Mouse (Mus musculus): ENCODE measurements at regions not wholly inside any gene's neighbourhood (a gene's known extent, or its start where the extent isn't known, plus 50 kb on each side); places are given as distances from the start of the nearest gene placed in this dataset.

- no peak for ATAC-seq
- WGBS = 94% methylated on average over 12 of the region's 12 CpGs
- Histone ChIP-seq H3K9me3 (ENCODE audit: control insufficient read depth, low read length) (no peaks in the 10 kb centered on the region), H3K4me2 (ENCODE audit: low read length) (no peak overlapping the region), H3K9ac (ENCODE audit: low read depth, low read length) (no peak overlapping the region), H3K27me3 (replicated peaks; ENCODE audit: control insufficient read depth, insufficient read depth, low read length) (no peaks in the 10 kb centered on the region), H3K27ac (ENCODE audit: low read depth, low read length) (no peak overlapping the region), H3K4me1 (ENCODE audit: control insufficient read depth, insufficient read depth, low read depth, low read length) (no peaks in the 10 kb centered on the region), H3K4me3 (ENCODE audit: low read length) (no peak overlapping the region), H3K36me3 (ENCODE audit: control insufficient read depth, insufficient read depth, low read length) (no peaks in the 10 kb centered on the region)
Measured at GRCm38 (mm10) chr2:148160997-148161396, 114.2 kb upstream of the Foxa2 start.

GRCm38 (mm10) chr2:148161966-148162365 is 115.2 kb upstream of the Foxa2 start:
- Histone ChIP-seq H3K4me2 (ENCODE audit: low read length) (no peak overlapping the region), H3K4me1 (ENCODE audit: control insufficient read depth, insufficient read depth, low read depth, low read length) (no peaks in the 10 kb centered on the region), H3K27ac (ENCODE audit: low read depth, low read length) (no peak overlapping the region), H3K9ac (ENCODE audit: low read depth, low read length) (no peak overlapping the region), H3K27me3 (replicated peaks; ENCODE audit: control insufficient read depth, insufficient read depth, low read length) (no peaks in the 10 kb centered on the region), H3K4me3 (ENCODE audit: low read length) (no peak overlapping the region), H3K36me3 (ENCODE audit: control insufficient read depth, insufficient read depth, low read length) (no peaks in the 10 kb centered on the region), H3K9me3 (ENCODE audit: control insufficient read depth, low read length) (no peaks in the 10 kb centered on the region)
- no peak for ATAC-seq
- WGBS = 50% methylated on average over 1 of the region's 1 CpGs

- Histone ChIP-seq H3K4me2 (ENCODE audit: low read length) (no peak overlapping the region), H3K9ac (ENCODE audit: low read depth, low read length) (no peak overlapping the region), H3K9me3 (ENCODE audit: control insufficient read depth, low read length) (no peaks in the 10 kb centered on the region), H3K27ac (ENCODE audit: low read depth, low read length) (no peak overlapping the region), H3K4me1 (ENCODE audit: control insufficient read depth, insufficient read depth, low read depth, low read length) (no peaks in the 10 kb centered on the region), H3K4me3 (ENCODE audit: low read length) (no peak overlapping the region), H3K36me3 (ENCODE audit: control insufficient read depth, insufficient read depth, low read length) (no peaks in the 10 kb centered on the region), H3K27me3 (replicated peaks; ENCODE audit: control insufficient read depth, insufficient read depth, low read length) (no peaks in the 10 kb centered on the region)
- WGBS = 84% methylated on average over 1 of the region's 1 CpGs
- ATAC-seq = peak; percentile 34; the same call in 1 of the 2 replicates
Measured at GRCm38 (mm10) chr2:148162562-148162961, 115.8 kb upstream of the Foxa2 start.

- Histone ChIP-seq H3K9me3 (ENCODE audit: control insufficient read depth, low read length) (no peaks in the 10 kb centered on the region), H3K27me3 (replicated peaks; ENCODE audit: control insufficient read depth, insufficient read depth, low read length) (no peaks in the 10 kb centered on the region), H3K27ac (ENCODE audit: low read depth, low read length) (no peak overlapping the region), H3K36me3 (ENCODE audit: control insufficient read depth, insufficient read depth, low read length) (no peaks in the 10 kb centered on the region), H3K4me1 (ENCODE audit: control insufficient read depth, insufficient read depth, low read depth, low read length) (no peaks in the 10 kb centered on the region), H3K4me2 (ENCODE audit: low read length) (no peak overlapping the region), H3K9ac (ENCODE audit: low read depth, low read length) (no peak overlapping the region), H3K4me3 (ENCODE audit: low read length) (no peak overlapping the region)
- 88% methylated on average over 4 of the region's 4 CpGs for WGBS
- no peak for ATAC-seq
Measured at GRCm38 (mm10) chr2:148171113-148171512, 124.3 kb upstream of the Foxa2 start.

GRCm38 (mm10) chr2:148171699-148172098 is 124.9 kb upstream of the Foxa2 start:
- ATAC-seq = no peak
- no peaks in the 10 kb centered on the region for H3K27me3 ChIP-seq (replicated peaks; ENCODE audit: control insufficient read depth, insufficient read depth, low read length)
- H3K9me3 ChIP-seq (ENCODE audit: control insufficient read depth, low read length) = no peaks in the 10 kb centered on the region
- H3K36me3 ChIP-seq (ENCODE audit: control insufficient read depth, insufficient read depth, low read length) = no peaks in the 10 kb centered on the region
- no peak overlapping the region for H3K27ac ChIP-seq (ENCODE audit: low read depth, low read length)
- H3K4me3 ChIP-seq (ENCODE audit: low read length) = no peak overlapping the region
- H3K9ac ChIP-seq (ENCODE audit: low read depth, low read length) = no peak overlapping the region
- H3K4me2 ChIP-seq (ENCODE audit: low read length) = no peak overlapping the region
- no peaks in the 10 kb centered on the region for H3K4me1 ChIP-seq (ENCODE audit: control insufficient read depth, insufficient read depth, low read depth, low read length)
- 53% methylated on average over 1 of the region's 1 CpGs for WGBS

- Histone ChIP-seq H3K27me3 (replicated peaks; ENCODE audit: control insufficient read depth, insufficient read depth, low read length) (no peaks in the 10 kb centered on the region), H3K4me1 (ENCODE audit: control insufficient read depth, insufficient read depth, low read depth, low read length) (no peaks in the 10 kb centered on the region), H3K9me3 (ENCODE audit: control insufficient read depth, low read length) (no peaks in the 10 kb centered on the region), H3K27ac (ENCODE audit: low read depth, low read length) (no peak overlapping the region), H3K4me2 (ENCODE audit: low read length) (no peak overlapping the region), H3K9ac (ENCODE audit: low read depth, low read length) (no peak overlapping the region), H3K36me3 (ENCODE audit: control insufficient read depth, insufficient read depth, low read length) (no peaks in the 10 kb centered on the region), H3K4me3 (ENCODE audit: low read length) (no peak overlapping the region)
- WGBS = 78% methylated on average over 8 of the region's 8 CpGs
- peak; percentile 61 for ATAC-seq
Measured at GRCm38 (mm10) chr2:148175251-148175927, 128.6 kb upstream of the Foxa2 start.

- H3K9ac ChIP-seq (ENCODE audit: low read depth, low read length) = no peak overlapping the region
- H3K9me3 ChIP-seq (ENCODE audit: control insufficient read depth, low read length) = no peaks in the 10 kb centered on the region
- H3K27ac ChIP-seq (ENCODE audit: low read depth, low read length) = no peak overlapping the region
- no peak overlapping the region for H3K4me2 ChIP-seq (ENCODE audit: low read length)
- no peaks in the 10 kb centered on the region for H3K36me3 ChIP-seq (ENCODE audit: control insufficient read depth, insufficient read depth, low read length)
- no peak for ATAC-seq
- H3K27me3 ChIP-seq (replicated peaks; ENCODE audit: control insufficient read depth, insufficient read depth, low read length) = no peaks in the 10 kb centered on the region
- no peaks in the 10 kb centered on the region for H3K4me1 ChIP-seq (ENCODE audit: control insufficient read depth, insufficient read depth, low read depth, low read length)
- WGBS = 93% methylated on average over 2 of the region's 2 CpGs
- H3K4me3 ChIP-seq (ENCODE audit: low read length) = no peak overlapping the region
Measured at GRCm38 (mm10) chr2:148180245-148180644, 133.5 kb upstream of the Foxa2 start.

- Histone ChIP-seq H3K27ac (ENCODE audit: low read depth, low read length) (no peak overlapping the region), H3K36me3 (ENCODE audit: control insufficient read depth, insufficient read depth, low read length) (no peaks in the 10 kb centered on the region), H3K4me3 (ENCODE audit: low read length) (no peak overlapping the region), H3K9me3 (ENCODE audit: control insufficient read depth, low read length) (no peaks in the 10 kb centered on the region), H3K9ac (ENCODE audit: low read depth, low read length) (no peak overlapping the region), H3K4me2 (ENCODE audit: low read length) (no peak overlapping the region), H3K27me3 (replicated peaks; ENCODE audit: control insufficient read depth, insufficient read depth, low read length) (no peaks in the 10 kb centered on the region), H3K4me1 (ENCODE audit: control insufficient read depth, insufficient read depth, low read depth, low read length) (no peaks in the 10 kb centered on the region)
- 91% methylated on average over 2 of the region's 2 CpGs for WGBS
- no peak for ATAC-seq
Measured at GRCm38 (mm10) chr2:148181518-148181917, 134.7 kb upstream of the Foxa2 start.

- no peak overlapping the region for H3K27ac ChIP-seq (ENCODE audit: low read depth, low read length)
- H3K27me3 ChIP-seq (replicated peaks; ENCODE audit: control insufficient read depth, insufficient read depth, low read length) = no peaks in the 10 kb centered on the region
- no peaks in the 10 kb centered on the region for H3K9me3 ChIP-seq (ENCODE audit: control insufficient read depth, low read length)
- H3K4me2 ChIP-seq (ENCODE audit: low read length) = no peak overlapping the region
- H3K4me3 ChIP-seq (ENCODE audit: low read length) = no peak overlapping the region
- ATAC-seq = no peak
- 78% methylated on average over 3 of the region's 3 CpGs for WGBS
- no peaks in the 10 kb centered on the region for H3K4me1 ChIP-seq (ENCODE audit: control insufficient read depth, insufficient read depth, low read depth, low read length)
- H3K9ac ChIP-seq (ENCODE audit: low read depth, low read length) = no peak overlapping the region
- no peaks in the 10 kb centered on the region for H3K36me3 ChIP-seq (ENCODE audit: control insufficient read depth, insufficient read depth, low read length)
Measured at GRCm38 (mm10) chr2:148182492-148183052, 135.8 kb upstream of the Foxa2 start.

All from hindbrain, embryonic 16.5 days (tissue).